Mouse (Mus musculus) G1E (cell line): ENCODE measurements around the gene Pnpo.

Experiments used
- CTCF ChIP-seq: IDR thresholded peaks from 2 replicates; pipeline ENCODE4 v1.5.1; 2012; ENCODE audit warnings: low read depth, low read length, inconsistent platforms, mixed read lengths
- GATA1 ChIP-seq: IDR thresholded peaks from 2 replicates; pipeline ENCODE4 v1.6.1; 2012; ENCODE audit warnings: borderline replicate concordance, low read length, inconsistent platforms, mixed read lengths
- POLR2AphosphoS5 ChIP-seq: IDR thresholded peaks from 2 replicates; pipeline ENCODE4 v1.6.1; 2012; ENCODE audit warnings: low read depth, low read length, inconsistent platforms; ENCODE audit not compliant: insufficient replicate concordance
- TAL1 ChIP-seq: conservative IDR thresholded peaks from 2 replicates; pipeline ENCODE4 v1.6.1; 2012; ENCODE audit warnings: low read depth, low read length, inconsistent platforms, mixed read lengths

DNA sequence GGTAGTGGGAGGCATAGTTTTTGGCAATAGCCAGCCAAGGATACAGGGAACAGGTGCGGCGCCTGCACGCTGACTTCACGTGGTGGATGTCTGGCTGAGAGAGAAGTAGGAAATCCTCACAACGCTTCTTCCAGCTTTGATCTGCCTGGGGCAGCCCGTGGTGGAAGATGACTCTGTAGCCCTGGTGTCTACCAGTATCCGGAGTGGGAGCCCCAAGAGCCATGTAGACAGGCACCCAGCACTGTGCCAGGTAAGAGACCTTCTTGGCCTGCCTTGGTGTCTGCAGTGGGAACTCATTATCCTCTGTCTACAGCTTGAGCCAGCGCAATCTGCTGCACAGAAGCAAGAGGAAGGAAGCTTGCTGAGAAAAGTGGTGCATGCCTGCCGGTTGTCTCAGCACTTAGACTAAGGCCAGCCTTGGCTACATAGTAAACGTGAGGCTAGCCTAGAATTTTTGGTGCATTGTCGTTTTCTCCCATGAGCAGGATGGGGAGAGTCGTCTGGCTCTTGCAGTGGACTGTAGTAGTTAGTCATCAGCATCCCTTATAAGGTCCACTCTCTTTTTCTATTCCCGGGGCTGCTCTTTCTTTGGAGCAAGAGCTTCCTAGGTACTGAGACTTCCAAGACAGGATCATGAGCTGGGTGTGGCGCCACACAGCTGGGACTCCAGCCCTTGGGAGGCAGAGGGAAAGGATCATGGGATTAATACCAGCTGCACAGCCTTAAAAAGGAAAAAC is 1.2 kb upstream of the Pnpo start:
- no peak for TF ChIP-seq CTCF
- TF ChIP-seq TAL1 = no peak
- TF ChIP-seq POLR2AphosphoS5 = no peak
- no peak for TF ChIP-seq GATA1
